Comparison of ENCODE assay signal across 12 mouse cellular contexts in genomic region chr13:106662195-106662594, GRCm38 (mm10).
"Had no signal": no experiment of that assay in that cellular context is flagged by ENCODE, and none has a peak within 500 bp of the region (broad histone marks: within the 10 kb centered on the region; RNA-seq: fewer than 3 reads in every experiment).

No protein-coding gene starts in this region.

- DNase-seq: retina, postnatal 1 day; right cerebral cortex, adult 18-20 months; right cerebral cortex, postnatal 14 days; right cerebral cortex, postnatal 25 days; right cerebral cortex, postnatal 4 days; spleen, adult 18-20 months; thymus, adult 18-20 months; thymus, adult 2 months; thymus, postnatal 14 days; thymus, postnatal 25 days; thymus, postnatal 36 days; thymus, postnatal 4 days had no signal
